Comparison of ENCODE assay signal across 17 mouse cellular contexts in the genomic region with DNA sequence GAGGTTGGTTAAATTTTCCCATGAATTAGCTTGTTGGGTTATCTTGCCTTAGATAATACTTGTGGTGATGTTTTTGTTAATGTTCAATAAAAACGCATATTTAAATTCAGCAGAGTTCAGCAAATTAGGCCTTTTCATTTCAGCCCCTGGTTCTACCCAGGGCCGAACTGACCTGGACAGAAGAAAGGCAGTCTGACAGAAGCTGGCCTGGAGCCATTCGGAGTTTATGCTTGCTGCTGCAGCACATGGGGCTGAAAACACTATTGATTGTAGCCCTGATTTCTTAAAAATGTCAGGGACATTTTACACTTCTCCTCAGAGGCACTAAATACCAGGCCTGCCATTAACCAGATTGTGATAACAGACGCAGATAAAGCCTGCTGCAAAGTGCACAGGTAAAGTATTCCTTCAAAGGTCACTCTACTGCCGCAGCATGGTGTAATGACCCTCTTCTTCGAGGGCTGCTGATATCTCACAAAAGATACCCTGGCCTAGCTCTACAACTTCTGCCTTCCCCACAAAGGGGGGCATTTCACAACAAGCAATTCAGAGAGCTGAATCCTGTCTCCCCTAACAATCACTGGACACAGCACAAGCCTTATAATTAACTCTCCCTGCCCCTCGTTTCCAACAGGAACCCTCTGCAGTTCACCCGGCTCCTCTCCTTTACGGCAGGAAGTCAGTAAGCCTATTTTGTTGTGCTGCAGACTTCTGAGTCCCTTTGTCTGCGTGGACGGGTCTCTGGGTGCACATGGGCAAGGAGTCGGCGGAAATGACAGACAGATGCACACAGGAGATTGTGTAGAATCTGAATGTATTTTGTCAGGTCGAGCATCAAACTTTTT.
A peak's percentile ranks its signal among the peaks of the same experiment; 100 is the strongest.
DNase-seq lines count a peak whose midpoint lies in the region; ATAC-seq and TF ChIP-seq lines count a peak whose summit lies in the region.
"Had no signal": no experiment of that assay in that cellular context is flagged by ENCODE, and none has a peak within 500 bp of the region (broad histone marks: within the 10 kb centered on the region; RNA-seq: fewer than 3 reads in every experiment).

No protein-coding gene starts in this region.

- no peak for TF ChIP-seq CTCF in stomach, postnatal 0 days (IDR thresholded peaks at IDR 0.05; ENCODE audit: low read depth)

- no peak for TF ChIP-seq EP300 in stomach, postnatal 0 days (optimal IDR thresholded peaks at IDR 0.05)

- ATAC-seq in stomach, embryonic 14.5 days (ENCODE audit: insufficient number of reproducible peaks, insufficient read depth, low FRiP score, low read depth): peak; percentile 49; the same call in 1 of the 2 replicates
- ATAC-seq in stomach, postnatal 0 days (ENCODE audit: low FRiP score, low TSS enrichment): no peak
- ATAC-seq: forebrain, embryonic 16.5 days had no signal

- H3K4me2 ChIP-seq in stomach, embryonic 14.5 days (replicated peaks; ENCODE audit: low read depth, low read length): no peak overlapping the region
- H3K4me2 ChIP-seq in stomach, postnatal 0 days (replicated peaks; ENCODE audit: low read depth): no peak overlapping the region
- H3K4me2 ChIP-seq: hindbrain, embryonic 13.5 days; limb, embryonic 12.5 days had no signal

- no peaks in the 10 kb centered on the region for H3K4me1 ChIP-seq in stomach, embryonic 14.5 days (ENCODE audit: control insufficient read depth, insufficient read depth, low read length)
- H3K4me1 ChIP-seq in stomach, postnatal 0 days (replicated peaks; ENCODE audit: control insufficient read depth, insufficient read depth): no peaks in the 10 kb centered on the region
- H3K4me1 ChIP-seq: hindbrain, embryonic 13.5 days; midbrain, embryonic 10.5 days had no signal

- no peak overlapping the region for H3K9ac ChIP-seq in stomach, embryonic 14.5 days (replicated peaks; ENCODE audit: low read depth, low read length)
- no peak overlapping the region for H3K9ac ChIP-seq in stomach, postnatal 0 days (ENCODE audit: low read length)
- H3K9ac ChIP-seq: hindbrain, embryonic 13.5 days; limb, embryonic 12.5 days had no signal

- H3K27ac ChIP-seq in stomach, embryonic 14.5 days (ENCODE audit: low read length): no peak overlapping the region
- H3K27ac ChIP-seq in stomach, postnatal 0 days (replicated peaks): no peak overlapping the region
- H3K27ac ChIP-seq: gastrocnemius, adult 2 months; heart, adult 2 months; hindbrain, embryonic 13.5 days; limb, embryonic 12.5 days; midbrain, embryonic 10.5 days had no signal

- no peaks in the 10 kb centered on the region for H3K36me3 ChIP-seq in stomach, embryonic 14.5 days (ENCODE audit: control insufficient read depth, insufficient read depth, low read length)
- H3K36me3 ChIP-seq in stomach, postnatal 0 days (ENCODE audit: control insufficient read depth, insufficient read depth, low read length): no peaks in the 10 kb centered on the region
- H3K36me3 ChIP-seq: hindbrain, embryonic 13.5 days; limb, embryonic 12.5 days; midbrain, embryonic 10.5 days had no signal

- H3K4me3 ChIP-seq in stomach, embryonic 14.5 days (ENCODE audit: low read depth, low read length): no peak overlapping the region
- H3K4me3 ChIP-seq in stomach, postnatal 0 days (ENCODE audit: low read depth, low read length): no peak overlapping the region
- H3K4me3 ChIP-seq: gastrocnemius, adult 2 months; heart, adult 2 months; hindbrain, embryonic 13.5 days; limb, embryonic 12.5 days; midbrain, embryonic 10.5 days had no signal

- no peaks in the 10 kb centered on the region for H3K27me3 ChIP-seq in stomach, embryonic 14.5 days (ENCODE audit: control insufficient read depth, insufficient read depth, low read length)
- H3K27me3 ChIP-seq in stomach, postnatal 0 days (ENCODE audit: control insufficient read depth, insufficient read depth, low read length): no peaks in the 10 kb centered on the region
- H3K27me3 ChIP-seq: hindbrain, embryonic 13.5 days had no signal

- DNase-seq in cerebellum, postnatal 14 days: peak; percentile 23 to 46
- no peak for DNase-seq in cerebellum, adult 8-10 months
- DNase-seq in stomach, postnatal 0 days (ENCODE audit: low spot score): no peak
- peak; percentile 10 for DNase-seq in kidney, postnatal 14 days
- DNase-seq in lung, postnatal 36 days: no peak
- DNase-seq in thymus, adult 18-20 months: no peak
- DNase-seq: gastrocnemius, adult 2 months; heart, adult 2 months; layer of hippocampus, postnatal 36 days; lung, postnatal 14 days; retina, postnatal 1 day; thymus, postnatal 36 days had no signal

- 63% methylated on average over 14 of the region's 14 CpGs for WGBS in stomach, embryonic 14.5 days
- WGBS in stomach, postnatal 0 days: 61% methylated on average over 14 of the region's 14 CpGs

- H3K9me3 ChIP-seq in stomach, embryonic 14.5 days (ENCODE audit: control insufficient read depth, low read depth, low read length): no peaks in the 10 kb centered on the region
- no peaks in the 10 kb centered on the region for H3K9me3 ChIP-seq in stomach, postnatal 0 days (ENCODE audit: control insufficient read depth, low read length)
- H3K9me3 ChIP-seq: hindbrain, embryonic 13.5 days; limb, embryonic 12.5 days; midbrain, embryonic 10.5 days had no signal

Comparison
In these comparisons a context has a peak if more than half of its experiments do, and no peak if none do; other contexts are left out.
1. DNase-seq: peak in cerebellum, postnatal 14 days (2 of 2) and kidney, postnatal 14 days (single experiment); none in cerebellum, adult 8-10 months (single experiment), stomach, postnatal 0 days (single experiment), lung, postnatal 36 days (single experiment) and thymus, adult 18-20 months (0 of 2).